Mouse (Mus musculus): ENCODE data around the gene Shc4. TPM values are rescaled to one million over a fixed set of nuclear protein-coding genes. Genes with fewer than 3 reads are reported as not detected.

Gene Shc4
- total RNA-seq, 2 experiments from 2014 or later: 2.6 to 3.2 TPM

DNA sequence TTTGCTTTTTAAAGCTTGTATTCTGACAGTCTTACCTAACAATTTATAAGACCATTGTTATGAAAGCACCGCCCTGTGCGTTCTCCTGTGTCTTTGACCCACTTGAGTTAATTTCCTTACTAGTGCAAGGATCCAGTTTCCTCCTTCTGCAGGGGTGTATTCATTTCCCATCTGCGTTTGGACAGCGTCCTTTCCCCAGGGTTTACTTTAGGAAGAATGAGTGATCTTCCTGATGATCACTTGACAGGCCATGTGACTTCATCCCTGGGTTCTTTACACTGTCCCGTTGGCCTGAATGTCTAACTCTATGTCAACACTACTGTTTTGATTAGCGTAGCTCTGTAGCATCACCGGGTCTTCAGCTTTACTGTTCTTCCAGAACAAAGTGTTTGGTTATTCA lies 86.6 kb downstream of the Shc4 start:
- DNase-seq: no peak

DNA sequence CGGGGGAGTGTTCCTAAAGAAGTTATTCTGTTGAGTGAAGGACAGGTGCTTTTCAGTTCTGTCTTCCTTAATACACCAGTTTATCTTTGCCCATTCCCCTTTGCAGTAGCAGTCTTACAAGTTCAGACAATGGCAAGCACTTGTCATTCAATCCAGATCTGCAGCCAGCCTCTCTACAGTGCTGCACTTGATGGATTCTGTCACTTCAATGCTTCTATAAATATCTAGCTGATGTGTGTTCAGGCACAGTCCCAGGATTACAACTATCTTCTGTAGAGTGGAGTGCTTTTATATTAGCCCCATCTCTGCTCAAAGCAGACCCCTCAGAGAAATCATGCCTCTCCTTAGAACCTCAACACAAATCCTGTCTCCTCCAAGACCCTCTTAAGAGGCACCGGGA lies 93.9 kb downstream of the Shc4 start:
- no peak for DNase-seq

- DNase-seq: no peak
Observed at GRCm38 (mm10) chr2:125628487-125628886, 95.5 kb downstream of the Shc4 start.

DNA sequence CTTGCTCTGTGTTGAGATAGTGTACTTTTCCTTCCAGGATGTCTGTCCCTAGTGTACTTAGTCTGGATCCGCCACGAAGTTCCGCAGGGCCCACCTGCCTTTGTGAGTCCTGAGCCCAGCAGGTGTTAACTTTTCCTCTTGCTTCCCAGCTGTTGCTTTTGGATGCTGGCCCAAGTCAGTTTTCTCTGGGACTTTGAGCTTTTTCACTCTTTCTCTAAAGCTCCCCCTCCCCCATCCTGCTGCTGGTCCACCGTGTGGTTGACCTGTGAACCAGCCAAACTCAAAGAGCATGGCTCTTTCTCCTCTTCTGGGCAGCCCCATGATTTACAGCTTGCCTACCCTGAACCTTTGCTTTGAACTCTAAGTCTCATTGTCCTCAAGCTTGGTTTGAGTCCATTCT lies 97.4 kb downstream of the Shc4 start:
- DNase-seq: no peak

DNA sequence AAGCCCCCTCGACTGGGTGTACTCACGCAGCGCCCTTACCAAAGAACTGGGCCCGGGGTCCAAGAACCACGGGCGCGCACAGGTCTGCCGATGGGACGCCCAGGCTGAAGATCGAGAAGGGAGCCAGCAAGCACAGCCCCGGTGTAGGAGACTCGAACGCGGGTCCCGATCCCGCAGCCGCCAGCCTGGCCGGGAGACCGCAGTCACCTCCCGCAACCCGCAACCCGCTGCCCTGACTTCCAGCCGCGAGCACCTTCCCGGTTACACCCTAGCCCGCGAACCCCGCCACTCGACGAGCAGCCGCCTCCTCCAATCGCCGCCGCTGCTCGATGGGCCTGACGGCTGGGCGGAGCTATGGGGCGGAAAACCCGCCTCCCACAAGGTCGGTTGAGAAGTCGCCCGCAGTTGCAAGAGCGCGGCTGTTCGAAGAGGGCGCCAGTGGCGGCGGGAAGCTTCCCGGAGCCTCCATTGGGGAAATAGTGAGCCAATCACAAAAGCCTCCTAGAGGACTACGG lies 99.1 kb downstream of the Shc4 start, which contains the start of gene Cep152:
Cep152 (minus strand) TSS at position 277 of the 515 bp plus-strand sequence.
- peak; percentile 98 for DNase-seq

GRCm38 (mm10) chr2:125624127-125624685 lies 99.7 kb downstream of the Shc4 start:
- DNase-seq: no peak

GRCm38 (mm10) chr2:125623211-125623610 lies 100.7 kb downstream of the Shc4 start:
- DNase-seq: no peak

DNA sequence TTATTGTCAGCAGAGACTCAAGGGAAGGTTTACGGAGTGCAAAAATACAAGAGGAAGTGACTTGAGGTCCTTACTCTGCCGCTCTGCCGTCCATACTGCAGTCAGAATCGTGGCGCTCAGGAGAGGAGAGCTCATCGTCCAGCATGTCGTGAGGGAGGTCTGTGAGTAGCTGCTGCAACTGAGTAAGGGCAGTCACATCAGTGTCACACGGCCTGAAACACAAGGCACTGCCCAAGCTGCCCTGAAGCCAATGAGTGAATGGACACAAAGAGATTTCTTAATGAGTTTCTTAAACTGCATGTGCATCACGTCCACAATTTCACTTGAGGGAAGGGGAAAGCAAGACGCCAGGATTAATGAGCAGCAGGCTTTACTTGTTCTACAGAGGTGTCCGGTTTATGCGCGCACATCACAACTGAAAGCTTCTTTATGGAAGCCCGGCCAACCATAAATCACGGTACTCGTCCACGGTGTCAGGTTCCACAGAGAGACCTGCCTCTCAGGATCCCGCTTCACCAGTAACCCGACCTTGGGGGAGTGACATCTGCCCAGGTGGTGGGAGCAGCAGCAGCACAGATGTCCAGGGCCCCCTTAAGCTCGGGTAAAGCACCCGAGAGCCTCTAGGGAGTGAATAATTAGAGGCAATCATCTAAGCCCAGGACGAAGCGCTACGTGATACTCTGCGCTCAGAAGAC lies 103.6 kb downstream of the Shc4 start:
- DNase-seq: no peak

DNA sequence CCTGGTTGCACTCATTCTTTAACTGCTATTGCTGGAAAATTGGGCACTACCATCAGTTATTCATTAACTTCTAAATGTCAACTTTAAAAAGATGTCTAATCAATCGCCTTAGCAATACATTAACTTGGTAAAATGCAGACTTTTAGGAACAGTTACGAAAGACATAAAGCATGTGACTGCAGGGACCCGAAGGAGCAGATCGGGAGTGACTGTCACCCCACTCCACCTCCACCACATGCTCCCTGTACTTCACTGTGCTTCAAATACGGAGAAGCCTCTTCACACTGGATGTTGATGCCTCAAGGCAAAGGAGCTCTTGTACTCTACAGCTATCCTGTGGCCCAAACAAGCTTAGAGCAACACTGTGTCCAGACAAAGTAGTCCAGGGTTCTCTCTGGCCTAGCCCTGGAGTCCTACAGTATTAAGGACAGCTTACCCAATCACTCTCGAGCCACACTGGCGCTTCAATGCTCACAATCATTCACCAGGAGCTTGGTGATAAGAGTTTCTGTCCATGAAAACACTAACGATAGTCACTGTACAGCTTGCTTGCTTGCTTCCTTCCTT lies 108.0 kb downstream of the Shc4 start:
- DNase-seq: no peak

DNA sequence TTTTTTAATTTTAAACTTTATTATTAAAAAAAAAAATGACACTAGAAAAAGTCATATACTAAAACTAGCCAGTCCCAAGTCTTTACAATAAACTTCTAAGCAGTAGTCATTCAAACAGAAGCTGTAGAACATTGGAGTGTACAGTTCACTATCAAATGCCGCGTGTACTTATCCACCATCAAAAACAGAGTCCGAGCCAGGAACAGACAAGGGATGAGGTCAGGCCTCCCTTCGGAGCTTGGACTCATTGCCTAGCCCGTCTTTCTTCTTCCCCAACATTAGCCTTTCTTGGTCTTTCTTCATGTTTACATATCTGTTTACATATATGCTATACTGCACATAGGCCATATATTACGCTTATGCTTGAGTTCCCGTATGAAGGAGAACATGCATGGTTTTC lies 108.5 kb downstream of the Shc4 start:
- no peak for DNase-seq

DNA sequence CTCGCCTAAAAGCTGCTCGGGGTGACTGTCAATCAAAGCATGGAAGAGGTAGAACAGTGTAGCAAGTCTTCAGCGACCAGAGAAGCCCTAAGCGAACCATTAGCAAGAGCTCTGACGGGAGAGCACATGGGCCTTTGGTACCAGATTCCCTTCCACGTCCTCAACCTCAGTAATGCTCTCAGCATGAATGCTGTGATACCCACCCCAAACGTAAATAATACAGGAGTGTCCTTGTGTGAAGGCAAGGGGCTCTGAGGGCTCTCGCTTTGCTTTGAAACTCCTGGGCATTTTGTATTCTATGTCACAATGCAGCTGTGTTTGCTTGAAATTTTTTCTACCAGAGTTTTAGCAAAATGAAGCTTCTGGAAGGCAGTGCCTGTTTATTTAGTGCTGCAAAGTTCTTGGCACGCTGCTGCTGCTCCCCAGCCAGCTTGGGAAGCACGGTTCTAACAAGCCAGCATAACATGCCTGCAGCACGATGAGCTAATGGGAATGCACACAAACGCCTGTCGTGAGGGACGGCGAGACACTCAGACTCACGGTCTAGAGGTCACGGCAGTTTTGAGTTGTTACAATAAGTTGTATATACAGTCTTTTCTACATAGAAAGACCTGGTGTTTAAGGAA lies 117.6 kb downstream of the Shc4 start:
- DNase-seq: peak; percentile 43

DNA sequence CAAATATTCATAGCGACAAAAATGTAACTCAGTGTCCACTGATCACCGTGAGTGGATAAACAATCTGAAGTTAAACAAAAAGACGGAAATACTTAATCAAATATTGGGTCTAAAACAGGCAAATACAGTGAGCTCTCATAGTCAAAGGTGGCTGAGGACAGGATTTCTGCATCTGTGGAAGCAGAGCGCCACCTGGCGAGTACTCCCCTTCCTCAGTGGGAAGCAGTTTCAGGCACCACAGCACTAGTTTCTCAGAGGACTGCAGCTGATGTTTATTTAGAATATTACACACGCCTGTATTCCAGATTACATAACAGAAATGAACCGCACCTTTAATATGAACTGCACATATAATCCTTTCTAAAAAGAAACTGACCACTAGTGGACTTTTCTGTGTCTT lies 119.3 kb downstream of the Shc4 start:
- peak; percentile 75 for DNase-seq

GRCm38 (mm10) chr2:125602970-125603369 lies 121.0 kb downstream of the Shc4 start:
- DNase-seq: no peak

DNA sequence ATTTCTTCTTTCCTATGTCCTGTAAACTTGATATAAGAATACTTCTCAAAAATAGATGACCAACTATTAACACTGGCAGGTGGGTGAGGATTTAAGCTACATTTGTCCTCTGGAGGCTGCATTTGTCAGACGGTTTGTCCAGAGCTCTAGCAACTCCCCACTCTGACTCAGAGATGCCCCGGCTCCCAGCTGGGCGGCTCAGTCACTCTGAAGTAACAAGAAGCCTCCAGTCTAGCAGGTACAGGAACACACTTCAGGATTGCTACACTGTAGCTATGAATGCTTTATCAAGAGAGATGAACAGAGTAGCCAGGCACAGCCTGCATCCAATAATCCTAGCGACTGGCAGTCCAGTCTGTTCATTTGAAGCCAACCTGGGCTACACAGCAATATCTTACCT lies 125.0 kb downstream of the Shc4 start:
- DNase-seq: no peak

DNA sequence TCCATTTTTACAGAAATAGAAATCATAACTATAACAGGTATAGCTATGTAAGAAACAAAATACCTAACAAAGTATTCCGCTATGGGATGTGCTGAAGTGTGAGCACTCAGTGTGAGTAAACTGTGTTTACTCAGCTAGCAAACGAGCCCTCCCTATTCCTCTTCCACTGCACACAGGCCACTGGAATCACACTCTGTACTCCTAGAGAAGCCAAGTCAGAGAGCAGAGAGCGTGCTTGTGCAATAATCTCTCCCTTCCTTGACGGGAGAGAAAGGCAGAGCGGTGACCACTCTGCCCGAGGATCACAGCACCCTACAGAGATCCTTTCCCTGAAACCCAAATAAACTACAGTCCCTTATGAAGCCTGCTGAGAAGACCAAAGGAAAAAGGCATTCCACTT lies 125.7 kb downstream of the Shc4 start:
- no peak for DNase-seq

DNA sequence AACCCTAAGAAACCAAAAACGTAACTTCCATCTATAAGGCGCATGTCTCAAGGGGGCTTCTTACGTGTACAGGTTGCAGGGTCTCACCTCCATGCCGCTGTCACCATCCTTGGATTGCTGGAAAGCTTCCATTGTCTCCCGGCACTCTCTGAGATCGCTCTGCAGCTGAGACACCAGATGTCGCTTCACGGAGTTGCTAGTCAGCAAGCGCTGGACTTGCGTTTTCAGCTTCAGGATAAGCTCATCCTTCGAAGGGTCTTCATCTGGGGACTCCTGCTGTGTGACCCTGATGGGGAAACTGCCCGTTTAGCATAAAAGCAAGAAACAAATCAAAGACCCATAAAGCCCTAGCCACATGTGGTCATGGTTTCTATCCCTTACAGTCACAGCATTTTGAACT lies 129.2 kb downstream of the Shc4 start:
- DNase-seq: no peak

DNA sequence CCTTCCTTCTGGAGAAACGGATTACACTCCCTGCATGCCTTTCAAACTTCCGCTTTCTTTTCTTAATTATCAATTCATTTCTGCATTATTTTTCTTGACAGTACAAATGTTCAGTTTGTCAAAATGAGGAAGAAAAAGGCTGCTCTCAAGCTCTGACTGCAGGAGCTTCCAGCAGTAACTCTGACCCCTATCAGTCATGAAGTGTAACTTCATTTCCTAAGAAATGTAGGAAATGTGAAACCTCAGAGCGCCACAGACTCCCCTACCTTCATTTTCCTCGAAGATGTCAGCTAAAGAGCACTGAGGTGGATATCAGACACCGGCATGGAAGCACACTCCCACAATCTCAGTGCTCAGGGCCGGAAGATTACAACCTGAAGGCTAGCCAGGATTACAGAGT lies 129.9 kb downstream of the Shc4 start:
- DNase-seq: no peak

DNA sequence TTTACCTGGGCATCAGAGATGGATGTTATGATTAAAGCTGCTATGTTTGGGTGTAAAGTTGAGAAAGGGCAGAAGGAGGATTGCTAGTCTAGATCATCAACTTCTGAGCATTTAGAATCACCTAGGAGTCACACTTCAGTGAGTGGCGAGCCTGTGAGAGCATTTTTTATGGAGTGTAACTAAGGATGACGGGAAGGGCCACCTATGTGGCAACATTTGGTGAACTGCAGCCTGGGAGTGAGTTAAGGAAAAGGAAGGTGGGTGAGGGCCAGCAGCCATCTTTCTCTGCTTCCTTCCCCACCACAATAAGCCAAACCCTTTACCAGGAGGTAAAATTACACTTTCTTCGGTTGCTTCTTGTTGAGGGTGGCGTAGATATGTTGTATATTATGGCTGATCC lies 132.1 kb downstream of the Shc4 start:
- no peak for DNase-seq

- DNase-seq: no peak
Observed at GRCm38 (mm10) chr2:125589287-125589686, 134.7 kb downstream of the Shc4 start.

GRCm38 (mm10) chr2:125581081-125581480 lies 142.9 kb downstream of the Shc4 start:
- no peak for DNase-seq

DNA sequence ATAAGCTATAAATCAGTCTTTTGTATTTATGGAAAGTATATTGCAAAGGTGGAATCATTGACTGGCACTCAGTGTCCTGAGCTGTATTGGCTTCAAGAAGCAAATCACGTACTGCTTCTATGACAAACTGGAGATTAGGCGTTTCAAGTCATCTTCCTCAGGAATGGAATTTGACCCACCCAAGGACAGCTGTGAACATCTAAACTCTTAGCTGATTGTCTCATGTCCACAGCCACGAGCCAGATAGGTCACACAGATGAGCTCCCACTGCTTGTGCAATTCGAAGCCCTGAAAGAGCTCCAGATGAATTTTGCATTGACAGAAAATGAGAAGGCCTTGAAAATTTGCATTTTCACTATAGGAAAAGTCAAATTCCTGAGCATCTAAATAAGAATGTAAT lies 146.3 kb downstream of the Shc4 start:
- DNase-seq: no peak
